Mouse (Mus musculus): ENCODE measurements around the gene Mindy3. TPM values are rescaled to one million over a fixed set of nuclear protein-coding genes. Genes with fewer than 3 reads are reported as not detected.
A peak's percentile ranks its signal among the peaks of the same experiment; 100 is the strongest.

The Mindy3 gene
- polyA plus RNA-seq, 1 experiment: 70.3 TPM

GRCm38 (mm10) chr2:12305064-12305650, 114.1 kb downstream of the Mindy3 start:
- Histone ChIP-seq H3K27me3 (ENCODE audit: control insufficient read depth, insufficient read depth, low read length) (peaks cover 16% of the 10 kb centered on the region; the same call in 1 of the 2 replicates), H3K4me3 (ENCODE audit: low read depth, low read length) (no peak overlapping the region), H3K27ac (ENCODE audit: insufficient read depth, low read depth, low read length) (no peak overlapping the region), H3K36me3 (ENCODE audit: control insufficient read depth, insufficient read depth, low read length) (no peaks in the 10 kb centered on the region), H3K4me1 (ENCODE audit: control insufficient read depth, insufficient read depth, insufficient read length, low read length) (peaks cover 4% of the 10 kb centered on the region; the same call in 1 of the 2 replicates)
- TF ChIP-seq POLR2A (IDR thresholded peaks at IDR 0.05; ENCODE audit: low read depth, low read length) (no peak), CTCF (IDR thresholded peaks at IDR 0.05; ENCODE audit: extremely low read depth, insufficient read length, insufficient replicate concordance, low read depth, low read length) (no peak)
- 41% methylated on average over 9 of the region's 9 CpGs for WGBS

GRCm38 (mm10) chr2:12301431-12302170, 117.7 kb downstream of the Mindy3 start, which contains the start of gene Itga8:
Gene Itga8, minus strand, starts transcription at chr2:12301922.
- H3K27me3 ChIP-seq (ENCODE audit: control insufficient read depth, insufficient read depth, low read length): peaks cover 16% of the 10 kb centered on the region; the same call in 1 of the 2 replicates
- H3K4me1 ChIP-seq (ENCODE audit: control insufficient read depth, insufficient read depth, insufficient read length, low read length): peaks cover 4% of the 10 kb centered on the region; the same call in 1 of the 2 replicates
- H3K36me3 ChIP-seq (ENCODE audit: control insufficient read depth, insufficient read depth, low read length): no peaks in the 10 kb centered on the region
- peak; percentile 13; the same call in 1 of the 2 replicates for TF ChIP-seq POLR2A (IDR thresholded peaks at IDR 0.05; ENCODE audit: low read depth, low read length)
- TF ChIP-seq CTCF (IDR thresholded peaks at IDR 0.05; ENCODE audit: extremely low read depth, insufficient read length, insufficient replicate concordance, low read depth, low read length): peak; percentile 90
- WGBS: 2% methylated on average over 56 of the region's 56 CpGs
- H3K27ac ChIP-seq (ENCODE audit: insufficient read depth, low read depth, low read length): no peak within 1 kb of the TSS
- H3K4me3 ChIP-seq (ENCODE audit: low read depth, low read length): peak within 1 kb of the TSS; percentile 70

- Histone ChIP-seq H3K4me3 (ENCODE audit: low read depth, low read length) (peak overlapping the region; percentile 23; the same call in 1 of the 2 replicates), H3K27ac (ENCODE audit: insufficient read depth, low read depth, low read length) (no peak overlapping the region)
- TF ChIP-seq CTCF (IDR thresholded peaks at IDR 0.05; ENCODE audit: extremely low read depth, insufficient read length, insufficient replicate concordance, low read depth, low read length) (no peak), POLR2A (IDR thresholded peaks at IDR 0.05; ENCODE audit: low read depth, low read length) (no peak)
Observed at GRCm38 (mm10) chr2:12300449-12301228, 118.6 kb downstream of the Mindy3 start.

DNA sequence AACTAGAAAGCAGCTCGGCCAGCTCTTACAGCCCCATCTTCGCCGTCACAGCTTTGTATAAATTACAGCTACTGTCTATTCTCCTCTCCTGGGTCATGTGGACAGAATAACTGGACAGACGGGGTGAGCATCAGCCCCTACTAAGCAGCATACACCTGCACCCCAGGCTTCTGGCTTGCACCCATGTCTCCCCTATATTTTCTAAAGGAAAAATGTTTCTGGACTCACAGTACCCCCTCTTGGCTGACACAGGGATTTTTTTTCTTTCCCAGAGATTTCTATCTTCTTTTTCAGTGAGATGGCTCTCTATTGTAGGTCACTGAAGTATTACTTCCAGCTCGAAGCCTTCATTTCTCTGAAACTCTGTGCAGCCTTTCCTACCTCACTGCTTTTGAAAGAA, 122.0 kb downstream of the Mindy3 start:
- TF ChIP-seq POLR2A (IDR thresholded peaks at IDR 0.05; ENCODE audit: low read depth, low read length) (no peak), CTCF (IDR thresholded peaks at IDR 0.05; ENCODE audit: extremely low read depth, insufficient read length, insufficient replicate concordance, low read depth, low read length) (no peak)

More at GRCm38 (mm10) chr2:12300449-12301228, 118.6 kb downstream of the Mindy3 start:
- peaks cover 4% of the 10 kb centered on the region; the same call in 1 of the 2 replicates for H3K4me1 ChIP-seq (ENCODE audit: control insufficient read depth, insufficient read depth, insufficient read length, low read length)
- H3K36me3 ChIP-seq (ENCODE audit: control insufficient read depth, insufficient read depth, low read length): no peaks in the 10 kb centered on the region
- H3K27me3 ChIP-seq (ENCODE audit: control insufficient read depth, insufficient read depth, low read length): peaks cover 16% of the 10 kb centered on the region; the same call in 1 of the 2 replicates
- 62% methylated on average over 15 of the region's 15 CpGs for WGBS

More for the DNA sequence above, 122.0 kb downstream of the Mindy3 start:
- no peak overlapping the region for H3K27ac ChIP-seq (ENCODE audit: insufficient read depth, low read depth, low read length)
- H3K4me1 ChIP-seq (ENCODE audit: control insufficient read depth, insufficient read depth, insufficient read length, low read length): peaks cover 4% of the 10 kb centered on the region; the same call in 1 of the 2 replicates
- 78% methylated on average over 5 of the region's 5 CpGs for WGBS
- peaks cover 16% of the 10 kb centered on the region; the same call in 1 of the 2 replicates for H3K27me3 ChIP-seq (ENCODE audit: control insufficient read depth, insufficient read depth, low read length)
- no peak overlapping the region for H3K4me3 ChIP-seq (ENCODE audit: low read depth, low read length)
- no peaks in the 10 kb centered on the region for H3K36me3 ChIP-seq (ENCODE audit: control insufficient read depth, insufficient read depth, low read length)

Other genes starting within 250 kb of the Mindy3 start
- gene Itga8, start 117.5 kb downstream of the Mindy3 start, polyA plus RNA-seq (2012; rRNA removed): 1.3 and 1.4 TPM in 2 replicates